In genomic region chr7:30973501-30974289, GRCm38 (mm10) we compare ENCODE assay signal across 8 mouse cellular contexts. TPM values are rescaled to one million over a fixed set of nuclear protein-coding genes. Genes with fewer than 3 reads are reported as not detected.
DNase-seq lines count a peak whose midpoint lies in the region; ATAC-seq and TF ChIP-seq lines count a peak whose summit lies in the region.

TSS of gene Fam187b (plus strand) at chr7:30973790.

- H3K27me3 ChIP-seq in G1E (ENCODE audit: insufficient read depth, low read length) = peaks cover 18% of the 10 kb centered on the region
- H3K27me3 ChIP-seq in forebrain, embryonic 14.5 days (replicated peaks; ENCODE audit: control insufficient read depth, insufficient read depth, low read length) = peaks cover 8% of the 10 kb centered on the region
- no peaks in the 10 kb centered on the region for H3K27me3 ChIP-seq in lung, postnatal 0 days (replicated peaks; ENCODE audit: insufficient read depth, low read length)

- TF ChIP-seq EP300 in lung, postnatal 0 days (IDR thresholded peaks at IDR 0.05) = peak; percentile 6; the same call in 1 of the 2 replicates

- TF ChIP-seq CTCF in G1E (IDR thresholded peaks at IDR 0.05; ENCODE audit: low read depth, low read length) = peak; percentile 64; the same call in 1 of the 2 replicates
- TF ChIP-seq CTCF in lung, postnatal 0 days (IDR thresholded peaks at IDR 0.05) = peak; percentile 88

- DNase-seq in G1E (ENCODE audit: low spot score) = peak; percentile 54
- peak; percentile 73 for DNase-seq in cerebellum, adult 11 months
- DNase-seq in forebrain, embryonic 14.5 days (ENCODE audit: low spot score) = peak; percentile 86
- peak; percentile 90 to 92 for DNase-seq in heart, postnatal 14 days
- DNase-seq in large intestine, adult 2 months (ENCODE audit: low read depth, low spot score) = peak; percentile 81
- DNase-seq in lung, postnatal 0 days (ENCODE audit: low spot score) = peak; percentile 96
- peak; percentile 84 for DNase-seq in ovary, postnatal 10 days (ENCODE audit: low spot score)
- DNase-seq in thymus, postnatal 14 days = peak; percentile 92

- H3K4me2 ChIP-seq in forebrain, embryonic 14.5 days (ENCODE audit: low read length) = peak within 1 kb of the TSS; percentile 65
- H3K4me2 ChIP-seq in lung, postnatal 0 days (replicated peaks; ENCODE audit: low read depth, low read length) = peak within 1 kb of the TSS; percentile 65

- no peaks in the 10 kb centered on the region for H3K36me3 ChIP-seq in G1E (replicated peaks)
- H3K36me3 ChIP-seq in forebrain, embryonic 14.5 days (ENCODE audit: control insufficient read depth, insufficient read depth, low read length) = no peaks in the 10 kb centered on the region
- no peaks in the 10 kb centered on the region for H3K36me3 ChIP-seq in lung, postnatal 0 days (ENCODE audit: insufficient read depth, low read length)

- peak within 1 kb of the TSS; percentile 61; the same call in 1 of the 2 replicates for H3K4me3 ChIP-seq in G1E (ENCODE audit: low read depth, low read length)
- peak within 1 kb of the TSS; percentile 34 for H3K4me3 ChIP-seq in forebrain, embryonic 14.5 days (ENCODE audit: low read depth, low read length)
- H3K4me3 ChIP-seq in lung, postnatal 0 days (ENCODE audit: low read depth, low read length) = peak within 1 kb of the TSS; percentile 49

- intact Hi-C loops in heart, postnatal 14 days (cut with DNase I) = loop anchor here (2.0 to 10.0 kb wide), 3 partner anchors 71 to 241 kb away; partner anchors contain the start of gene Fxyd5

- H3K9me3 ChIP-seq in G1E (replicated peaks) = peaks cover 8% of the 10 kb centered on the region
- H3K9me3 ChIP-seq in forebrain, embryonic 14.5 days (replicated peaks; ENCODE audit: control insufficient read depth, low read length) = no peaks in the 10 kb centered on the region
- no peaks in the 10 kb centered on the region for H3K9me3 ChIP-seq in lung, postnatal 0 days (ENCODE audit: low read length)

- H3K4me1 ChIP-seq in G1E (ENCODE audit: insufficient read depth, low read depth, low read length) = peaks cover 4% of the 10 kb centered on the region
- H3K4me1 ChIP-seq in forebrain, embryonic 14.5 days (ENCODE audit: control insufficient read depth, insufficient read depth, low read length) = peaks cover 8% of the 10 kb centered on the region; the same call in 1 of the 2 replicates
- peaks cover 5% of the 10 kb centered on the region; the same call in 1 of the 2 replicates for H3K4me1 ChIP-seq in lung, postnatal 0 days (ENCODE audit: insufficient read depth, low read depth, low read length)

- no peak within 1 kb of the TSS; the same call in 1 of the 2 replicates for H3K27ac ChIP-seq in forebrain, embryonic 14.5 days (ENCODE audit: low read depth, low read length)
- peak within 1 kb of the TSS; percentile 94 for H3K27ac ChIP-seq in lung, postnatal 0 days (ENCODE audit: low read length)

- WGBS in forebrain, embryonic 14.5 days = under 1% methylated on average over 36 of the region's 37 CpGs
- WGBS in large intestine, adult 2 months = 1% methylated on average over 37 of the region's 37 CpGs
- under 1% methylated on average over 37 of the region's 37 CpGs for WGBS in lung, postnatal 0 days

- H3K9ac ChIP-seq in forebrain, embryonic 14.5 days (ENCODE audit: low read length) = peak within 1 kb of the TSS; percentile 44
- H3K9ac ChIP-seq in lung, postnatal 0 days (replicated peaks; ENCODE audit: low read depth) = peak within 1 kb of the TSS; percentile 46

- peak; percentile 68 for ATAC-seq in G1E (ENCODE audit: extremely low read depth, insufficient number of reproducible peaks, low FRiP score, poor library complexity, severe bottlenecking)
- ATAC-seq in forebrain, embryonic 14.5 days = peak; percentile 88
- peak; percentile 96 for ATAC-seq in lung, postnatal 0 days

RNA-seq across cellular contexts. Expression of gene Fam187b, which starts in this region (rescaled TPM):
- not detected in 2 replicates for total RNA-seq in G1E (2014; fragmentation: Nextera tagmentation)
- 0.12 and 0.27 TPM in 2 replicates for total RNA-seq in G1E (2017)
- 0.03 TPM in 1 of 2 replicates, not detected in the other for polyA plus RNA-seq in G1E (2012)
- polyA plus RNA-seq in forebrain, embryonic 14.5 days (2014; fragmentation: Nextera tagmentation; extraction: Ambion mirVana) = 0.20 and 0.35 TPM in 2 replicates
- under 1 TPM in 1 of 2 experiments, not detected in 1; 0.60 TPM for total RNA-seq in heart, postnatal 14 days (2021)
- 12.1 and 13.5 TPM in 2 replicates for polyA plus RNA-seq in large intestine, adult 2 months (2012; rRNA removed)
- 9.5 and 12.3 TPM in 2 replicates for polyA plus RNA-seq in lung, postnatal 0 days (2015; fragmentation: Nextera tagmentation; extraction: Ambion mirVana)

Comparison
In these comparisons a context has a peak if more than half of its experiments do, and no peak if none do; other contexts are left out.
1. Peak in DNase-seq, ATAC-seq and H3K4me3 ChIP-seq in G1E; RNA of the gene not detected or under 1 TPM.
2. Peak in DNase-seq, ATAC-seq, H3K4me3 ChIP-seq, H3K9ac ChIP-seq and H3K4me2 ChIP-seq in forebrain, embryonic 14.5 days; RNA of the gene not detected or under 1 TPM.
3. Peak in DNase-seq in heart, postnatal 14 days; RNA of the gene not detected or under 1 TPM.